Mouse (Mus musculus): ENCODE data around the gene Steap2.

DNA sequence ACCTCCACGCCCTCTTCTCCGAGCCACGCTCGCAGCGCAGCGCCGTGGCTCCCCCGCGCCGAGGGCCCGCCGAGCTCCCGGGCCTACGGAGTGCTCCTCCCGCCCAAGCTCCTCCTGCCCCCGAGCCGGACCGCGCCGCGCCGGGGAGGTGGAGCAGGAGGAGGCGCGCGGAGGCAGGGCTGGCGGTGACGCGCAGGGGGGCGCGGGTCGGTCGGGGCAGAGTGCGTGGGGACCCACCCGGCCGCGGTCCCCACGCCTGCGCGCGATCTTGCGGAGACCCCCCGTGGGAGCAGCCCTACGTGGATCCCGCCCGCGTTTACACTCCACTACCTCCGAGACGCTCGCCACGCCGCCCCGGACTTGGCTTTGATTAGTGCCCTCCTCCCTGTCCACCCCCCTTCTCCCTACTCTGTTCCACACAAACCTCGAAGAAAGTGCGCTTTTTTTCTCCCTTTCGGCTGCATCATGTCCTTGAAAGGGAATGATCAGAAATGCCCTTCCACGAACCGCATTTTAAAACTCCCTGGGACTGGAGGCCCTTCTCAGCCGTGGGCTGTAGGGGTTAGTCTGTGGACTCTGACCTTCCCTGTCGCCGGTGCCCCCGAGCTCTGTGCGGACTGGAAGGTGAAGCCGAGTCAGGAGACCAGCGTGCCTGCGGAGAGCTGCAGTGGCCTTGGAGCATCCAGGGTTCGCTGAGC, at the start of gene Steap2:
- TF ChIP-seq CTCF (conservative IDR thresholded peaks at IDR 0.05; ENCODE audit: low read length): no peak
- no peak for TF ChIP-seq POU5F1 (IDR thresholded peaks at IDR 0.05; ENCODE audit: borderline replicate concordance, low read length)
- TF ChIP-seq NANOG (IDR thresholded peaks at IDR 0.05; ENCODE audit: borderline replicate concordance, low read length): no peak

All from E14TG2a.4 (cell line).